Mouse (Mus musculus) brain, embryonic 14.5 days (tissue): Measurements from ENCODE around the gene Dpp6.

Experiments
- CTCF ChIP-seq: fragments of 200-500 bp; IDR thresholded peaks from 2 replicates; pipeline ENCODE4 v1.5.1; 2012; ENCODE audit warnings: inconsistent platforms, mild to moderate bottlenecking, moderate library complexity, borderline replicate concordance; ENCODE audit not compliant: insufficient read depth, insufficient read length; ENCODE audit errors: extremely low read depth
- POLR2A ChIP-seq: fragments of 200-500 bp; IDR thresholded peaks from 2 replicates; pipeline ENCODE4 v1.6.1; 2012; ENCODE audit warnings: mild to moderate bottlenecking, inconsistent platforms, borderline replicate concordance; ENCODE audit not compliant: poor library complexity, insufficient read depth, insufficient read length, severe bottlenecking; ENCODE audit errors: extremely low read depth

DNA sequence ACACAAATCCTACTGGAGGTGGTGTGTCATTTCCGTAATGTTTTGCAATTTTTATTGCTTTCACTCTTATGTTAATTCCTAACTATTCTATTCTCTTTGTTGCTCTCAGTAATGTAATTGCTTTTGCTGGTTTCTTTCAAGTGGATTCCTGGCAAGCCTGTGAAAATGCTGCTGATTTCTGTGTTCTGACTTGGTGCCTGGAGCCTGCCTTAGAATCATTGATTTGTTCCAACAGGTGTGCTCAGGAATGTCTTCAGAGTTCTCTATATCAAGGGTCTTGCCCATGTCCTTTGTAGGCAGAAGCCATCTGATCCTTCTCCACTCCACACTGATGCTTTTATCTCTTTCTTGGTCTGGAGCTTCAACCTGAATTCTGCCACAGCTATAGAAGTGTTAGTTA is 526.6 kb downstream of the Dpp6 start:
- no peak for TF ChIP-seq POLR2A
- no peak for TF ChIP-seq CTCF
